Mouse (Mus musculus): ENCODE data around the gene Chid1.

GRCm38 (mm10) chr7:141542588-141542987 lies 2.9 kb upstream of the Chid1 start:
- no peak for TF ChIP-seq EP300 (IDR thresholded peaks at IDR 0.05; ENCODE audit: low read depth)
- TF ChIP-seq CTCF (IDR thresholded peaks at IDR 0.05; ENCODE audit: low read depth): no peak
